Mouse (Mus musculus) hindbrain, postnatal 0 days (tissue): ENCODE measurements around the gene Treh. TPM values are rescaled to one million over a fixed set of nuclear protein-coding genes. Genes with fewer than 3 reads are reported as not detected.
A peak's percentile ranks its signal among the peaks of the same experiment; 100 is the strongest.

ENCODE experiments used
- ATAC-seq: fragments of 200-750 bp; cut with Nextera tagmentation; 2 replicates; pipeline ENCODE4 v1.8.0; 2017; ENCODE audit warnings: mild to moderate bottlenecking, moderate TSS enrichment, moderate library complexity
- DNase-seq: peaks from one replicate; pipeline ENCODE4 v3.0.0-alpha.2; 2015; ENCODE audit warnings: low spot score
- H3K27ac ChIP-seq: fragments of 300-500 bp; sonication (generic); 2 replicates; pipeline ENCODE4 v1.5.1; 2014; ENCODE audit warnings: mild to moderate bottlenecking
- H3K27me3 ChIP-seq: fragments of 300-500 bp; sonication (generic); 2 replicates; pipeline ENCODE4 v1.6.1; 2014; ENCODE audit warnings: low read length, mixed read lengths; ENCODE audit not compliant: insufficient read depth
- H3K36me3 ChIP-seq: fragments of 300-500 bp; sonication (generic); 2 replicates; pipeline ENCODE4 v1.6.1; 2014; ENCODE audit warnings: low read length, mixed read lengths; ENCODE audit not compliant: insufficient read depth
- H3K4me1 ChIP-seq: fragments of 300-500 bp; sonication (generic); 2 replicates; pipeline ENCODE4 v1.6.1; 2014; ENCODE audit warnings: antibody characterized with exemption, low read length, mixed read lengths; ENCODE audit not compliant: insufficient read depth
- H3K4me2 ChIP-seq: fragments of 300-500 bp; sonication (generic); 2 replicates; pipeline ENCODE4 v1.6.1; 2014; ENCODE audit warnings: low read depth, mild to moderate bottlenecking, low read length, moderate library complexity, mixed read lengths
- H3K4me3 ChIP-seq: fragments of 300-500 bp; sonication (generic); 2 replicates; pipeline ENCODE4 v1.5.1; 2014; ENCODE audit warnings: low read length
- H3K9ac ChIP-seq: fragments of 300-500 bp; sonication (generic); replicated peaks from 2 replicates; pipeline ENCODE4 v1.6.1; 2014; ENCODE audit warnings: mild to moderate bottlenecking, low read length, moderate library complexity, mixed read lengths
- H3K9me3 ChIP-seq: fragments of 300-500 bp; sonication (generic); 2 replicates; pipeline ENCODE4 v1.6.1; 2016; ENCODE audit warnings: low read length, mixed read lengths
- CTCF ChIP-seq: IDR thresholded peaks from 2 replicates; pipeline ENCODE4 v1.5.1; 2016; ENCODE audit warnings: antibody characterized with exemption, control low read depth, low read depth
- WGBS: fragments of 180-500 bp; shearing (Covaris S2); extraction: QIAGEN DNeasy Blood & Tissue Kit; methylation state at CpG from one replicate; pipeline ENCODE4 v1.1.7; 2014; 5-methylcytosine and 5-hydroxymethylcytosine counted together
- polyA plus RNA-seq: library from polyadenylated mRNA; unstranded; fragments of >200 nt; fragmentation: Nextera tagmentation; extraction: Ambion mirVana; gene quantifications from 2 replicates; pipeline ENCODE4 v1.2.1, GENCODE M21; 2015
- total RNA-seq: library from RNA; depleted of rRNA; stranded (reverse); fragments of >200 nt; gene quantifications from 2 replicates; pipeline ENCODE4 v1.2.3, GENCODE M21; 2014

Treh gene
- total and polyA plus RNA-seq, 2 experiments from 2014 or later = not detected

GRCm38 (mm10) chr9:44707749-44708428 lies 34.9 kb downstream of the Treh start:
- Histone ChIP-seq H3K27me3 (no peaks in the 10 kb centered on the region), H3K4me2 (peak overlapping the region; percentile 56), H3K36me3 (peaks cover 25% of the 10 kb centered on the region; the same call in 1 of the 2 replicates), H3K9ac (peak overlapping the region; percentile 35; the same call in 1 of the 2 replicates), H3K4me1 (peaks cover 13% of the 10 kb centered on the region), H3K9me3 (no peaks in the 10 kb centered on the region), H3K27ac (no peak overlapping the region), H3K4me3 (peak overlapping the region; percentile 27)
- 0 out of 2 replicates have a peak, but pooled peaks have one; percentile 1 for ATAC-seq
- 22% methylated on average over 28 of the region's 28 CpGs for WGBS
- peak; percentile 19 for DNase-seq
- TF ChIP-seq CTCF = no peak

- 16% methylated on average over 15 of the region's 24 CpGs for WGBS
- peaks cover 28% of the 10 kb centered on the region; the same call in 1 of the 2 replicates for H3K36me3 ChIP-seq
- peak; percentile 29; the same call in 1 of the 2 replicates for TF ChIP-seq CTCF
Observed at GRCm38 (mm10) chr9:44708429-44708765, 35.4 kb downstream of the Treh start.

GRCm38 (mm10) chr9:44708925-44709324 lies 35.9 kb downstream of the Treh start:
- Histone ChIP-seq H3K4me1 (peaks cover 13% of the 10 kb centered on the region), H3K9me3 (no peaks in the 10 kb centered on the region), H3K4me2 (peak overlapping the region; percentile 56), H3K27ac (no peak overlapping the region), H3K9ac (no peak overlapping the region), H3K4me3 (0 out of 2 replicates have a peak overlapping the region, but pooled peaks have one; percentile 27), H3K27me3 (no peaks in the 10 kb centered on the region), H3K36me3 (peaks cover 28% of the 10 kb centered on the region; the same call in 1 of the 2 replicates)
- ATAC-seq = no peak
- TF ChIP-seq CTCF = no peak
- 21% methylated on average over 6 of the region's 6 CpGs for WGBS
- peak; percentile 28 for DNase-seq

More at GRCm38 (mm10) chr9:44708429-44708765, 35.4 kb downstream of the Treh start:
- H3K27ac ChIP-seq = no peak overlapping the region
- DNase-seq (peak; percentile 68), ATAC-seq (peak; percentile 41; the same call in 1 of the 2 replicates)
- peak overlapping the region; percentile 27 for H3K4me3 ChIP-seq
- H3K27me3 ChIP-seq = no peaks in the 10 kb centered on the region
- H3K9me3 ChIP-seq = no peaks in the 10 kb centered on the region
- peak overlapping the region; percentile 35; the same call in 1 of the 2 replicates for H3K9ac ChIP-seq
- peaks cover 13% of the 10 kb centered on the region for H3K4me1 ChIP-seq
- H3K4me2 ChIP-seq = peak overlapping the region; percentile 56

- 44% methylated on average over 2 of the region's 2 CpGs for WGBS
Observed at GRCm38 (mm10) chr9:44709600-44709999, 36.6 kb downstream of the Treh start.

GRCm38 (mm10) chr9:44710213-44710612 lies 37.2 kb downstream of the Treh start:
- ATAC-seq (no peak), DNase-seq (no peak)
- no peak for TF ChIP-seq CTCF
- Histone ChIP-seq H3K4me1 (peaks cover 13% of the 10 kb centered on the region), H3K9me3 (no peaks in the 10 kb centered on the region), H3K36me3 (peaks cover 31% of the 10 kb centered on the region; the same call in 1 of the 2 replicates), H3K27ac (no peak overlapping the region), H3K27me3 (no peaks in the 10 kb centered on the region), H3K4me2 (no peak overlapping the region), H3K4me3 (no peak overlapping the region), H3K9ac (peak overlapping the region; percentile 30; the same call in 1 of the 2 replicates)
- WGBS = 64% methylated on average over 5 of the region's 5 CpGs

More at GRCm38 (mm10) chr9:44709600-44709999, 36.6 kb downstream of the Treh start:
- Histone ChIP-seq H3K27me3 (no peaks in the 10 kb centered on the region), H3K4me3 (no peak overlapping the region), H3K9me3 (no peaks in the 10 kb centered on the region), H3K36me3 (peaks cover 28% of the 10 kb centered on the region; the same call in 1 of the 2 replicates), H3K9ac (no peak overlapping the region), H3K4me1 (peaks cover 13% of the 10 kb centered on the region), H3K4me2 (no peak overlapping the region), H3K27ac (no peak overlapping the region)
- TF ChIP-seq CTCF = peak; percentile 72
- ATAC-seq (peak; percentile 10; the same call in 1 of the 2 replicates), DNase-seq (peak; percentile 68)

GRCm38 (mm10) chr9:44711602-44712001 lies 38.6 kb downstream of the Treh start:
- no peak overlapping the region for H3K4me2 ChIP-seq
- H3K36me3 ChIP-seq = peaks cover 40% of the 10 kb centered on the region; the same call in 1 of the 2 replicates
- no peak for ATAC-seq
- H3K27me3 ChIP-seq = no peaks in the 10 kb centered on the region
- H3K27ac ChIP-seq = no peak overlapping the region
- DNase-seq = no peak
- no peak for TF ChIP-seq CTCF
- peaks cover 13% of the 10 kb centered on the region for H3K4me1 ChIP-seq
- no peak overlapping the region for H3K4me3 ChIP-seq
- no peak overlapping the region for H3K9ac ChIP-seq
- H3K9me3 ChIP-seq = no peaks in the 10 kb centered on the region
- WGBS = 69% methylated on average over 17 of the region's 17 CpGs

- H3K4me1 ChIP-seq = peaks cover 21% of the 10 kb centered on the region
- ATAC-seq = no peak
- H3K9me3 ChIP-seq = no peaks in the 10 kb centered on the region
- DNase-seq = no peak
- H3K4me3 ChIP-seq = no peak overlapping the region
- no peaks in the 10 kb centered on the region for H3K27me3 ChIP-seq
- TF ChIP-seq CTCF = no peak
- H3K27ac ChIP-seq = no peak overlapping the region
- H3K4me2 ChIP-seq = no peak overlapping the region
- 87% methylated on average over 6 of the region's 6 CpGs for WGBS
- H3K9ac ChIP-seq = no peak overlapping the region
- peaks cover 39% of the 10 kb centered on the region; the same call in 1 of the 2 replicates for H3K36me3 ChIP-seq
Observed at GRCm38 (mm10) chr9:44713080-44713479, 40.0 kb downstream of the Treh start.
